Mouse (Mus musculus) myocyte (in vitro differentiated cells): ENCODE data around the gene Trim5. TPM values are rescaled to one million over a fixed set of nuclear protein-coding genes. Genes with fewer than 3 reads are reported as not detected.

Experiments used
- H3K27me3 ChIP-seq: one replicate; pipeline ENCODE4 v1.6.1; 2011; ENCODE audit not compliant: control insufficient read depth, insufficient read depth, insufficient read length
- H3K36me3 ChIP-seq: one replicate; pipeline ENCODE4 v1.6.1; 2011; ENCODE audit not compliant: control insufficient read depth, insufficient read depth
- H3K4me2 ChIP-seq: one replicate; pipeline ENCODE4 v1.6.1; 2011; ENCODE audit warnings: low read depth, control low read depth
- H3K4me3 ChIP-seq: one replicate; pipeline ENCODE4 v1.5.1; 2011; ENCODE audit warnings: mild to moderate bottlenecking, control low read depth, moderate library complexity
- H3K79me2 ChIP-seq: one replicate; pipeline ENCODE4 v1.6.1; 2011; ENCODE audit not compliant: control insufficient read depth, insufficient read depth
- H3ac ChIP-seq: one replicate; pipeline ENCODE4 v1.6.1; 2011; ENCODE audit not compliant: control insufficient read depth, insufficient read length
- CEBPB ChIP-seq: IDR thresholded peaks from 2 replicates; pipeline ENCODE4 v1.6.1; 2011; ENCODE audit warnings: mild to moderate bottlenecking, moderate library complexity; ENCODE audit not compliant: poor library complexity, insufficient read depth, severe bottlenecking
- E2F4 ChIP-seq: IDR thresholded peaks from one replicate; pipeline ENCODE4 v1.6.1; 2011; ENCODE audit warnings: mild to moderate bottlenecking, control low read depth, moderate library complexity; ENCODE audit not compliant: insufficient read depth
- MAX ChIP-seq: IDR thresholded peaks from one replicate; pipeline ENCODE4 v1.6.1; 2011; ENCODE audit warnings: low read depth, mild to moderate bottlenecking, control low read depth
- MYOD1 ChIP-seq, 3 experiments: IDR thresholded peaks; one replicate each; pipeline ENCODE4 v1.6.1; 2011; ENCODE audit warnings: control low read depth in 2 of 3, low read depth in 2 of 3, mild to moderate bottlenecking in 2 of 3, moderate library complexity in 1 of 3; ENCODE audit not compliant: insufficient read length in 2 of 3, control insufficient read depth in 1 of 3
- MYOG ChIP-seq, 3 experiments: IDR thresholded peaks; one replicate each; pipeline ENCODE4 v1.6.1; 2011; ENCODE audit warnings: control low read depth in 2 of 3, low read depth in 2 of 3, mild to moderate bottlenecking in 2 of 3; ENCODE audit not compliant: insufficient read length in 2 of 3, control insufficient read depth in 1 of 3, insufficient read depth in 1 of 3
- POLR2A ChIP-seq: IDR thresholded peaks from one replicate; pipeline ENCODE4 v1.6.1; 2011; ENCODE audit warnings: low read depth, mild to moderate bottlenecking, control low read depth, moderate library complexity; ENCODE audit not compliant: insufficient read length
- POLR2AphosphoS2 ChIP-seq: IDR thresholded peaks from one replicate; pipeline ENCODE4 v1.6.1; 2011; ENCODE audit warnings: low read depth, control low read depth; ENCODE audit not compliant: insufficient read length
- REST ChIP-seq: IDR thresholded peaks from one replicate; pipeline ENCODE4 v1.6.1; 2011; ENCODE audit warnings: mild to moderate bottlenecking, control low read depth, moderate library complexity; ENCODE audit not compliant: insufficient read depth, insufficient read length
- SRF ChIP-seq: IDR thresholded peaks from one replicate; pipeline ENCODE4 v1.6.1; 2011; ENCODE audit warnings: low read depth; ENCODE audit not compliant: control insufficient read depth, insufficient read length
- TCF12 ChIP-seq: IDR thresholded peaks from one replicate; pipeline ENCODE4 v1.6.1; 2011; ENCODE audit warnings: mild to moderate bottlenecking, control low read depth; ENCODE audit not compliant: poor library complexity, insufficient read depth, severe bottlenecking
- TCF3 ChIP-seq: IDR thresholded peaks from one replicate; pipeline ENCODE4 v1.6.1; 2011; ENCODE audit warnings: low read depth, control low read depth; ENCODE audit not compliant: insufficient read length
- USF1 ChIP-seq: IDR thresholded peaks from one replicate; pipeline ENCODE4 v1.6.1; 2011; ENCODE audit warnings: low read depth, mild to moderate bottlenecking, control low read depth, moderate library complexity
- polyA plus RNA-seq: library from polyadenylated mRNA; unstranded; fragments of >200 nt; fragmentation: generic; extraction: Trizol; gene quantifications from one replicate; pipeline ENCODE4 v1.2.1, GENCODE M21; 2012; ENCODE audit warnings: missing spikeins

The Trim5 gene
- polyA plus RNA-seq, 1 experiment = not detected

DNA sequence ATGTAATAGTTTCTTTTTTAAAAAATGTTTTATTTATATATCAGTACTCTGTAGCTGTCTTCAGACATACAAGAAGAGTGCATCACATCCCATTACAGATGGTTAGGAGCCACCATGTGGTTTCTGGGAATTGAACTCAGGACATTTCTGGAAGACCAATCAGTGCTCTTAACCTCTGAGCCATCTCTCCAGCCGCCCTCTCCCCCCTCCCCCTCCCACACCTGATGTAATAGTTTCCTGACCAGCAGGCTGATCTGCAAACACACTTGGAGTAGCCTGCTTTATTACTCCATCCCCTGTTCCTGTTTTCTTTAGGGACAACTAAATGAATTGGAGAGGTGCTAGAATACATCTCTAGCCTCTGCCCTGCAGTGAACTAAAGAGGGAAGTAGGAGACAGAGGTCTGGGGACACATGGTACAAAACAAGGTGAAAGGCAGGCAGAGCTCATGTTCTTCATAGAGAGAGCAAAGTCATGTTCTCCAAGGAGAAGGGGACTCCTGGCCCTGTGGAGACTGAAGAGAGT lies 71.8 kb downstream of the Trim5 start:
- no peaks in the 10 kb centered on the region for H3K36me3 ChIP-seq
- no peak overlapping the region for H3K4me2 ChIP-seq
- TF ChIP-seq USF1 = no peak
- TF ChIP-seq MAX = no peak
- no peak for TF ChIP-seq E2F4
- TF ChIP-seq REST = no peak
- no peak for TF ChIP-seq TCF3
- TF ChIP-seq POLR2A = no peak
- TF ChIP-seq CEBPB = no peak
- no peak for TF ChIP-seq MYOD1 (IDR thresholded peaks at IDR 0.05; ENCODE audit: control insufficient read depth in 1 of 3, insufficient read length in 2 of 3, low read depth in 2 of 3)
- no peak for TF ChIP-seq TCF12
- TF ChIP-seq POLR2AphosphoS2 = no peak
- no peak for TF ChIP-seq MYOG (IDR thresholded peaks at IDR 0.05; ENCODE audit: control insufficient read depth in 1 of 3, insufficient read depth in 1 of 3, insufficient read length in 2 of 3, low read depth in 2 of 3)
- TF ChIP-seq SRF = no peak
- no peak overlapping the region for H3K4me3 ChIP-seq
- no peaks in the 10 kb centered on the region for H3K27me3 ChIP-seq
- no peaks in the 10 kb centered on the region for H3K79me2 ChIP-seq
- H3ac ChIP-seq = no peak overlapping the region

Other genes with a start within 250 kb of the Trim5 start
- gene Olfr642, start 235.4 kb downstream of the Trim5 start, polyA plus RNA-seq = not detected
- gene 4930516K23Rik, start 226.6 kb downstream of the Trim5 start, polyA plus RNA-seq = not detected
- not detected for gene Olfr644, start 216.2 kb downstream of the Trim5 start, polyA plus RNA-seq
- not detected for gene Olfr645, start 202.6 kb downstream of the Trim5 start, polyA plus RNA-seq
- not detected for gene Olfr646, start 183.2 kb downstream of the Trim5 start, polyA plus RNA-seq
- gene Ubqln5, start 158.3 kb downstream of the Trim5 start, polyA plus RNA-seq = not detected
- not detected for gene Olfr643, start 150.7 kb downstream of the Trim5 start, polyA plus RNA-seq
- not detected for gene Ubqln3, start 144.8 kb downstream of the Trim5 start, polyA plus RNA-seq
- not detected for gene Ubqlnl, start 137.5 kb downstream of the Trim5 start, polyA plus RNA-seq
- gene Olfm5, start 123.3 kb downstream of the Trim5 start, polyA plus RNA-seq = not detected
- gene Olfr648, start 104.7 kb downstream of the Trim5 start, polyA plus RNA-seq = not detected
- not detected for gene Olfr649, start 92.1 kb downstream of the Trim5 start, polyA plus RNA-seq
- not detected for gene Trim6, start 69.3 kb downstream of the Trim5 start, polyA plus RNA-seq
- gene Trim34a, start 43.6 kb downstream of the Trim5 start, polyA plus RNA-seq = 0.02 TPM
- gene Trim12a, start 27.4 kb upstream of the Trim5 start, polyA plus RNA-seq = not detected
- 0.05 TPM for gene Trim34b, start 41.4 kb upstream of the Trim5 start, polyA plus RNA-seq
- gene Trim12c, start 65.3 kb upstream of the Trim5 start, polyA plus RNA-seq = 0.47 TPM
- not detected for gene Trim30b, start 81.8 kb upstream of the Trim5 start, polyA plus RNA-seq
- not detected for gene Trim30c, start 112.7 kb upstream of the Trim5 start, polyA plus RNA-seq
- gene Trim30a, start 177.1 kb upstream of the Trim5 start, polyA plus RNA-seq = 0.02 TPM
- gene Trim30d, start 219.8 kb upstream of the Trim5 start, polyA plus RNA-seq = not detected